Mouse (Mus musculus) liver, embryonic 14.5 days (tissue): ENCODE measurements at regions not wholly inside any gene's neighbourhood (a gene's known extent, or its start where the extent isn't known, plus 50 kb on each side); places are given as distances from the start of the nearest gene placed in this dataset.

ENCODE experiments used
- ATAC-seq: fragments of 200-750 bp; cut with Nextera tagmentation; 2 replicates; pipeline ENCODE4 v1.8.0; 2017; ENCODE audit warnings: moderate number of reproducible peaks, mild to moderate bottlenecking, moderate library complexity; ENCODE audit not compliant: insufficient read depth
- DNase-seq, 3 experiments: peaks; one replicate each; pipeline ENCODE4 v3.0.0-alpha.2; 2012 to 2013; ENCODE audit warnings: low read depth in 3 of 3, low spot score in 3 of 3
- H3K27ac ChIP-seq: fragments of 300-500 bp; sonication (generic); 2 replicates; pipeline ENCODE4 v1.5.1; 2014; ENCODE audit warnings: moderate library complexity, mild to moderate bottlenecking, control low read depth, inconsistent platforms
- H3K27me3 ChIP-seq: fragments of 300-500 bp; sonication (generic); 2 replicates; pipeline ENCODE4 v1.6.1; 2014; ENCODE audit warnings: mild to moderate bottlenecking, low read length, moderate library complexity; ENCODE audit not compliant: control insufficient read depth, insufficient read depth
- H3K36me3 ChIP-seq: fragments of 300-500 bp; sonication (generic); replicated peaks from 2 replicates; pipeline ENCODE4 v1.6.1; 2014; ENCODE audit warnings: low read depth; ENCODE audit not compliant: control insufficient read depth, insufficient read depth
- H3K4me1 ChIP-seq, 2 experiments: fragments of 200-500 bp in 1 of 2; fragments of 300-500 bp in 1 of 2; sonication (generic) in 1 of 2; replicated peaks; 2 replicates each; pipeline ENCODE4 v1.6.1; 2012 to 2014; ENCODE audit warnings: antibody characterized with exemption in 1 of 2, inconsistent platforms in 1 of 2, low read length in 1 of 2; ENCODE audit not compliant: control insufficient read depth in 2 of 2, insufficient read depth in 2 of 2
- H3K4me2 ChIP-seq: fragments of 300-500 bp; sonication (generic); 2 replicates; pipeline ENCODE4 v1.6.1; 2014; ENCODE audit warnings: low read depth, mild to moderate bottlenecking, control low read depth, moderate library complexity
- H3K4me3 ChIP-seq, 2 experiments: fragments of 200-500 bp in 1 of 2; fragments of 300-500 bp in 1 of 2; sonication (generic) in 1 of 2; 2 replicates each; pipeline ENCODE4 v1.5.1; 2012 to 2014; ENCODE audit warnings: low read depth in 2 of 2, low read length in 2 of 2, mild to moderate bottlenecking in 2 of 2, control low read depth in 1 of 2, inconsistent platforms in 1 of 2, moderate library complexity in 1 of 2; ENCODE audit not compliant: insufficient read depth in 1 of 2
- H3K9ac ChIP-seq: fragments of 300-500 bp; sonication (generic); replicated peaks from 2 replicates; pipeline ENCODE4 v1.6.1; 2014; ENCODE audit warnings: mild to moderate bottlenecking, control low read depth, moderate library complexity
- H3K9me3 ChIP-seq: fragments of 300-500 bp; sonication (generic); 2 replicates; pipeline ENCODE4 v1.6.1; 2016; ENCODE audit warnings: low read length, mixed read lengths; ENCODE audit not compliant: control insufficient read depth
- CTCF ChIP-seq: IDR thresholded peaks from 2 replicates; pipeline ENCODE4 v1.5.1; 2016; ENCODE audit warnings: antibody characterized with exemption, low read depth, control low read depth
- EP300 ChIP-seq: IDR thresholded peaks from 2 replicates; pipeline ENCODE4 v1.6.1; 2016; ENCODE audit warnings: antibody characterized with exemption, low read depth
- WGBS: fragments of 180-500 bp; shearing (Covaris S2); extraction: QIAGEN DNeasy Blood & Tissue Kit; methylation state at CpG from one replicate; pipeline ENCODE4 v1.1.7; 2014; ENCODE audit not compliant: insufficient replicate concordance; 5-methylcytosine and 5-hydroxymethylcytosine counted together

- no peak overlapping the region for H3K4me3 ChIP-seq
- ATAC-seq (no peak), DNase-seq (no peak)
- no peak overlapping the region for H3K9ac ChIP-seq
- 62% methylated on average over 4 of the region's 4 CpGs for WGBS
- no peaks in the 10 kb centered on the region for H3K27me3 ChIP-seq
- no peak overlapping the region for H3K27ac ChIP-seq
- H3K4me2 ChIP-seq = no peak overlapping the region
- H3K4me1 ChIP-seq = no peaks in the 10 kb centered on the region
- TF ChIP-seq EP300 (no peak), CTCF (no peak)
- H3K36me3 ChIP-seq = no peaks in the 10 kb centered on the region
- no peaks in the 10 kb centered on the region for H3K9me3 ChIP-seq
Observed at GRCm38 (mm10) chr17:51961337-51961736, 128.2 kb upstream of the Satb1 start.

GRCm38 (mm10) chr17:51956275-51956674 is 123.2 kb upstream of the Satb1 start:
- TF ChIP-seq CTCF (no peak), EP300 (no peak)
- no peak for ATAC-seq
- no peak overlapping the region for H3K4me2 ChIP-seq

GRCm38 (mm10) chr17:51937707-51938106 is 104.6 kb upstream of the Satb1 start:
- WGBS = 45% methylated on average over 5 of the region's 5 CpGs

More at GRCm38 (mm10) chr17:51956275-51956674, 123.2 kb upstream of the Satb1 start:
- Histone ChIP-seq H3K4me1 (no peaks in the 10 kb centered on the region), H3K36me3 (no peaks in the 10 kb centered on the region), H3K4me3 (no peak overlapping the region), H3K27ac (no peak overlapping the region), H3K9ac (no peak overlapping the region), H3K9me3 (no peaks in the 10 kb centered on the region), H3K27me3 (no peaks in the 10 kb centered on the region)
- WGBS = 78% methylated on average over 13 of the region's 13 CpGs
- DNase-seq = no peak

GRCm38 (mm10) chr17:51936071-51936470 is 103.0 kb upstream of the Satb1 start:
- 54% methylated on average over 5 of the region's 5 CpGs for WGBS
- ATAC-seq (no peak), DNase-seq (no peak)
- TF ChIP-seq CTCF (no peak), EP300 (no peak)
- Histone ChIP-seq H3K4me2 (no peak overlapping the region), H3K27ac (no peak overlapping the region), H3K27me3 (no peaks in the 10 kb centered on the region), H3K36me3 (no peaks in the 10 kb centered on the region), H3K9me3 (no peaks in the 10 kb centered on the region), H3K9ac (no peak overlapping the region), H3K4me1 (no peaks in the 10 kb centered on the region), H3K4me3 (no peak overlapping the region)

More at GRCm38 (mm10) chr17:51937707-51938106, 104.6 kb upstream of the Satb1 start:
- Histone ChIP-seq H3K4me3 (no peak overlapping the region), H3K27ac (no peak overlapping the region), H3K9me3 (no peaks in the 10 kb centered on the region), H3K36me3 (no peaks in the 10 kb centered on the region), H3K4me1 (no peaks in the 10 kb centered on the region), H3K9ac (no peak overlapping the region), H3K27me3 (no peaks in the 10 kb centered on the region), H3K4me2 (no peak overlapping the region)
- TF ChIP-seq CTCF = no peak
- DNase-seq = no peak
- no peak for ATAC-seq

- ATAC-seq = no peak
- WGBS = 11% methylated on average over 3 of the region's 3 CpGs
- Histone ChIP-seq H3K9me3 (no peaks in the 10 kb centered on the region), H3K36me3 (no peaks in the 10 kb centered on the region), H3K27ac (no peak overlapping the region), H3K4me1 (no peaks in the 10 kb centered on the region), H3K27me3 (no peaks in the 10 kb centered on the region), H3K4me3 (no peak overlapping the region), H3K4me2 (no peak overlapping the region), H3K9ac (no peak overlapping the region)
- no peak for DNase-seq
- no peak for TF ChIP-seq EP300
- TF ChIP-seq CTCF = no peak
Observed at GRCm38 (mm10) chr17:51926392-51926791, 93.3 kb upstream of the Satb1 start.

GRCm38 (mm10) chr17:51907031-51907430 is 73.9 kb upstream of the Satb1 start:
- H3K9ac ChIP-seq = no peak overlapping the region
- TF ChIP-seq EP300 (no peak), CTCF (no peak)
- no peaks in the 10 kb centered on the region for H3K4me1 ChIP-seq
- no peak for DNase-seq
- no peaks in the 10 kb centered on the region for H3K36me3 ChIP-seq
- H3K4me3 ChIP-seq = no peak overlapping the region
- H3K9me3 ChIP-seq = no peaks in the 10 kb centered on the region
- H3K4me2 ChIP-seq = no peak overlapping the region
- no peaks in the 10 kb centered on the region for H3K27me3 ChIP-seq
- ATAC-seq = no peak
- WGBS = 63% methylated on average over 4 of the region's 4 CpGs
- no peak overlapping the region for H3K27ac ChIP-seq
